Mouse (Mus musculus): Measurements from ENCODE around the gene Sdr39u1.

The Sdr39u1 gene

GRCm38 (mm10) chr14:55872039-55872438, 28.1 kb downstream of the Sdr39u1 start:
- Histone ChIP-seq H3K4me1 (replicated peaks; ENCODE audit: low read depth, low read length) (peaks cover 76% of the 10 kb centered on the region), H3K36me3 (ENCODE audit: insufficient read depth, low read length) (peaks cover 27% of the 10 kb centered on the region), H3K27me3 (ENCODE audit: insufficient read depth, low read length) (peaks cover 9% of the 10 kb centered on the region; the same call in 1 of the 2 replicates), H3K9me3 (ENCODE audit: low read length) (0 out of 2 replicates have a peak, but pooled peaks cover 3% of the 10 kb centered on the region), H3K4me3 (replicated peaks; ENCODE audit: low read length) (peak overlapping the region; percentile 43)
- TF ChIP-seq CTCF (conservative IDR thresholded peaks at IDR 0.05; ENCODE audit: low read length) (no peak), NANOG (IDR thresholded peaks at IDR 0.05; ENCODE audit: borderline replicate concordance, low read length) (no peak), POU5F1 (IDR thresholded peaks at IDR 0.05; ENCODE audit: borderline replicate concordance, low read length) (no peak)

- no peak for TF ChIP-seq POU5F1 (IDR thresholded peaks at IDR 0.05; ENCODE audit: borderline replicate concordance, low read length)
- no peak for TF ChIP-seq NANOG (IDR thresholded peaks at IDR 0.05; ENCODE audit: borderline replicate concordance, low read length)
- no peak for TF ChIP-seq CTCF (conservative IDR thresholded peaks at IDR 0.05; ENCODE audit: low read length)
- Histone ChIP-seq H3K9me3 (ENCODE audit: low read length) (0 out of 2 replicates have a peak, but pooled peaks cover 3% of the 10 kb centered on the region), H3K27me3 (ENCODE audit: insufficient read depth, low read length) (no peaks in the 10 kb centered on the region), H3K36me3 (ENCODE audit: insufficient read depth, low read length) (peaks cover 50% of the 10 kb centered on the region), H3K4me3 (replicated peaks; ENCODE audit: low read length) (no peak overlapping the region), H3K4me1 (replicated peaks; ENCODE audit: low read depth, low read length) (peaks cover 74% of the 10 kb centered on the region)
Measured at GRCm38 (mm10) chr14:55869538-55869937, 30.6 kb downstream of the Sdr39u1 start.

GRCm38 (mm10) chr14:55868230-55869026, 31.7 kb downstream of the Sdr39u1 start:
- no peak for TF ChIP-seq POU5F1 (IDR thresholded peaks at IDR 0.05; ENCODE audit: borderline replicate concordance, low read length)
- TF ChIP-seq NANOG (IDR thresholded peaks at IDR 0.05; ENCODE audit: borderline replicate concordance, low read length), result no peak
- TF ChIP-seq CTCF (conservative IDR thresholded peaks at IDR 0.05; ENCODE audit: low read length), result no peak
- peaks cover 72% of the 10 kb centered on the region for H3K4me1 ChIP-seq (replicated peaks; ENCODE audit: low read depth, low read length)
- 0 out of 2 replicates have a peak, but pooled peaks cover 3% of the 10 kb centered on the region for H3K9me3 ChIP-seq (ENCODE audit: low read length)
- no peaks in the 10 kb centered on the region for H3K27me3 ChIP-seq (ENCODE audit: insufficient read depth, low read length)
- H3K4me3 ChIP-seq (replicated peaks; ENCODE audit: low read length), result peak overlapping the region; percentile 39
- peaks cover 57% of the 10 kb centered on the region for H3K36me3 ChIP-seq (ENCODE audit: insufficient read depth, low read length)

- H3K36me3 ChIP-seq (ENCODE audit: insufficient read depth, low read length), result peaks cover 57% of the 10 kb centered on the region
- TF ChIP-seq NANOG (IDR thresholded peaks at IDR 0.05; ENCODE audit: borderline replicate concordance, low read length) (no peak), CTCF (conservative IDR thresholded peaks at IDR 0.05; ENCODE audit: low read length) (peak; percentile 97), POU5F1 (IDR thresholded peaks at IDR 0.05; ENCODE audit: borderline replicate concordance, low read length) (no peak)
- no peaks in the 10 kb centered on the region for H3K27me3 ChIP-seq (ENCODE audit: insufficient read depth, low read length)
- 0 out of 2 replicates have a peak, but pooled peaks cover 3% of the 10 kb centered on the region for H3K9me3 ChIP-seq (ENCODE audit: low read length)
- peaks cover 72% of the 10 kb centered on the region for H3K4me1 ChIP-seq (replicated peaks; ENCODE audit: low read depth, low read length)
- no peak overlapping the region for H3K4me3 ChIP-seq (replicated peaks; ENCODE audit: low read length)
Measured at GRCm38 (mm10) chr14:55866962-55867361, 33.1 kb downstream of the Sdr39u1 start.

GRCm38 (mm10) chr14:55863773-55864172, 36.3 kb downstream of the Sdr39u1 start:
- Histone ChIP-seq H3K27me3 (ENCODE audit: insufficient read depth, low read length) (no peaks in the 10 kb centered on the region), H3K4me1 (replicated peaks; ENCODE audit: low read depth, low read length) (peaks cover 60% of the 10 kb centered on the region), H3K9me3 (ENCODE audit: low read length) (no peaks in the 10 kb centered on the region), H3K36me3 (ENCODE audit: insufficient read depth, low read length) (peaks cover 35% of the 10 kb centered on the region), H3K4me3 (replicated peaks; ENCODE audit: low read length) (peak overlapping the region; percentile 68)
- no peak for TF ChIP-seq NANOG (IDR thresholded peaks at IDR 0.05; ENCODE audit: borderline replicate concordance, low read length)
- TF ChIP-seq CTCF (conservative IDR thresholded peaks at IDR 0.05; ENCODE audit: low read length), result peak; percentile 93
- TF ChIP-seq POU5F1 (IDR thresholded peaks at IDR 0.05; ENCODE audit: borderline replicate concordance, low read length), result no peak

- Histone ChIP-seq H3K36me3 (ENCODE audit: insufficient read depth, low read length) (peaks cover 39% of the 10 kb centered on the region), H3K4me1 (replicated peaks; ENCODE audit: low read depth, low read length) (peaks cover 53% of the 10 kb centered on the region), H3K27me3 (ENCODE audit: insufficient read depth, low read length) (no peaks in the 10 kb centered on the region), H3K9me3 (ENCODE audit: low read length) (no peaks in the 10 kb centered on the region), H3K4me3 (replicated peaks; ENCODE audit: low read length) (peak overlapping the region; percentile 68)
- TF ChIP-seq CTCF (conservative IDR thresholded peaks at IDR 0.05; ENCODE audit: low read length), result no peak
- TF ChIP-seq NANOG (IDR thresholded peaks at IDR 0.05; ENCODE audit: borderline replicate concordance, low read length), result no peak
- TF ChIP-seq POU5F1 (IDR thresholded peaks at IDR 0.05; ENCODE audit: borderline replicate concordance, low read length), result no peak
Measured at GRCm38 (mm10) chr14:55862970-55863369, 37.1 kb downstream of the Sdr39u1 start.

- H3K27me3 ChIP-seq (ENCODE audit: insufficient read depth, low read length), result no peaks in the 10 kb centered on the region
- peaks cover 53% of the 10 kb centered on the region for H3K4me1 ChIP-seq (replicated peaks; ENCODE audit: low read depth, low read length)
- no peaks in the 10 kb centered on the region for H3K9me3 ChIP-seq (ENCODE audit: low read length)
- H3K4me3 ChIP-seq (replicated peaks; ENCODE audit: low read length), result no peak overlapping the region
- H3K36me3 ChIP-seq (ENCODE audit: insufficient read depth, low read length), result peaks cover 47% of the 10 kb centered on the region
- TF ChIP-seq CTCF (conservative IDR thresholded peaks at IDR 0.05; ENCODE audit: low read length) (no peak), POU5F1 (IDR thresholded peaks at IDR 0.05; ENCODE audit: borderline replicate concordance, low read length) (no peak)
Measured at GRCm38 (mm10) chr14:55862186-55862585, 37.9 kb downstream of the Sdr39u1 start.

- peaks cover under 1% of the 10 kb centered on the region; the same call in 1 of the 2 replicates for H3K9me3 ChIP-seq (ENCODE audit: low read length)
- peaks cover 69% of the 10 kb centered on the region for H3K4me1 ChIP-seq (replicated peaks; ENCODE audit: low read depth, low read length)
- H3K4me3 ChIP-seq (replicated peaks; ENCODE audit: low read length), result no peak overlapping the region
- TF ChIP-seq NANOG (IDR thresholded peaks at IDR 0.05; ENCODE audit: borderline replicate concordance, low read length) (no peak), CTCF (conservative IDR thresholded peaks at IDR 0.05; ENCODE audit: low read length) (no peak), POU5F1 (IDR thresholded peaks at IDR 0.05; ENCODE audit: borderline replicate concordance, low read length) (no peak)
- H3K36me3 ChIP-seq (ENCODE audit: insufficient read depth, low read length), result peaks cover 20% of the 10 kb centered on the region
- H3K27me3 ChIP-seq (ENCODE audit: insufficient read depth, low read length), result no peaks in the 10 kb centered on the region
Measured at GRCm38 (mm10) chr14:55857588-55857987, 42.5 kb downstream of the Sdr39u1 start.

All from E14TG2a.4 (cell line).